Mouse (Mus musculus) embryo, embryonic 10 days (tissue): ENCODE data around the gene Slc30a7.

Source experiments
- DNase-seq: peaks from one replicate; pipeline ENCODE4 v3.0.0-alpha.2; 2015; ENCODE audit warnings: low spot score

Gene Slc30a7

DNA sequence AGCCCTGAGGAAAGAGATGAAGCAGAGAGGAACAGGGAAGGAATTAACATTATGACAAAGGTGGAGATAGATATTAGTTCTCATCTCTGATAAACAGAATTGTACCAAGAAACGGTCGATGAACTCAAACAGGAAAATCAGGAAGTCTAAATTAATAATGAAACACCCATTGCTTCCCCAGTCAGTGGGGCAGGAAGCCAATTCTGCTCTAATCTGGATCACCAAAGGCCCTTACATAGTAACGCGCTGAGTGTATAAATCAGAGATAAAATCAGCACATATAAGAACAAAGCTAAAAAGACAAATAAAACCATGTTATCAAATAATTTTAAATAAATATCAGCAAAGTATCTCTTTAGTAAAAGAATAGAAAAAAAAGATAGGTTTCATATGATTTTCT, 15.1 kb downstream of the Slc30a7 start:
- DNase-seq = no peak

DNA sequence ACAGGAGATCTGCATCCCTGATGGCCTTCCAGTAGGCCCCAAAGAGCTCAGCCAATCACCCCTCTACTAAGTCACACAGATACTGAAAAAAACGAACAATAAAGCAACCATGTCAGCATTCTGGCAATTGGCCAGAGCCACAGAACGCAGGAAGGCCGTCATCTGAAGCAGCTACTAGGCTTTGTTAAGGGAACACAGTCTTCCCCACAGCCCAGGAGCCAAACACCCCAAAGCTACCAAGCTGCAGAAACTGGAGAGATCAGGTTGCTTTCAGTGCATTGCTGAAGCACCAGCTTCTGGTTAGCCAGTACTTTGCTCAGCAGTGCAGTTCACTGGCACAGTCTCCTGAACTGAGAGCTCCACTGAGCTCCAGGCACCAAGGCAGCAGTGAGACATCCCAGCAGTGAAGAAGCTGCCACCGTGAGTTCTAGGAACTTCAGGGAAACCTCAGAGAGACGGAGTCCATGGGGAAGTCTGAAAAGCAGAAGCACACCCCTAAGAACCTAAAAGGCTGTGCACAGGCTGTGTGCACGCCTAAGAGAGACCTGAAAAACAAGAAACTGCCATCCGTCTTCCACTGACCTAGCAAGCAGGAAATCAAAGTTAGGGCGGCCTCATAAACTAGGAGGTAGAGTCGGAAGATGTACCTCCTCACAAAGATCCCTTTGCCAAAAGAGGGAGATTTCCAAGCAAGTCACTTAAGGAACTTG, 21.9 kb downstream of the Slc30a7 start:
- DNase-seq = no peak

DNA sequence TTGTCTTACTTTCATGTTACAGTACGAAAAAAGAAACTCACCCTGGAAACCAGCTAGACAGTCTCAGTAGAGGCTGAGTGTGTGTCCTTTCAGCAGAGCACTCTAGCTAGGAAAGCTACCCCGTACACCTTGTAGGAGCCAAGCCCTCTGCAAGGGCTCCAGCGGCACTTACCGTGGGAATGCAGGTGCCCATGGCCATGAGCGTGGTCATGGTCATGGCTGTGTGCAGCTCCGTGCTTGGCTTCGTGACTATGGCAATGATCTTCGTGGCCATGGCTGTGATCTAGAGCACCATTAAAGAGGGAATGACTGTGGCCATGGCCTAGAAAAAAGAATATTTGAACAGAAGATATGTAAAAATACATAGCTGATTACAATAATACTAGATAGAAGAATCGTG, 22.6 kb downstream of the Slc30a7 start:
- DNase-seq = no peak

DNA sequence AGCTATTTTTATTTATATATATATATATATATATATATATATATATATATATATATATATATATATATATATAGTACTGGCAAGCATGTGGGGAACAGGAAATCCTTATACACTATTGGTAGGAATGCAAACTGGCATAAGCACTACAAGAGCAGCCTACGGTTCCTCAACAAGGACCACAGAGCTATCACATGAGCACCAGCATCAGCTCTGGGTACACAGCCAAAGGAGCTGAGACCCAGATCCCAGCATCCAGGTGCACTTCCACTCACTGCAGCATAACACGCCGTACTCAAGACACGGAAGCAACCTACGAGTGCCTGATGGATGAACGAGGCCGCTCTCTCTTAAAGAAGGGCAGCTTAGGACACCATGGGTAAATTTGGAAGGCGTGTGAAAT, 24.0 kb downstream of the Slc30a7 start:
- no peak for DNase-seq

DNA sequence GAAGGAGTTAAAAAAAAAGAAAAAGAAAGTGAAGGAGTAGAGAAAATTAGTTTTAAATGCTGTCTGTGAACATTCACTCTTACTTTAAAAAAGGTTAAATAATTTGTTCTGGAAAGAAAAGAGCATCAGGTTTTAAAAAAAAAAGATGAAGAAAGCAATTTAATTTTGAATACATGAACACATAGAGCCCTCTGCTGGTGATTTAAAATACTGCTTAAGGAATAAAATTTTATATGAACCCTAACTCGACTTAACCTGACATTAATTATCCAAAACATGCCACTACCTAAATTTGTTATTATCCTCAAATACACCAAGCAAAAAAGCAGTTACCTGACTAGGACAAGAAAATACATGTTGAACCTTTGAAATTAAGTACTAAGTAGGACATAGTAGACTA, 28.2 kb downstream of the Slc30a7 start:
- DNase-seq = no peak

DNA sequence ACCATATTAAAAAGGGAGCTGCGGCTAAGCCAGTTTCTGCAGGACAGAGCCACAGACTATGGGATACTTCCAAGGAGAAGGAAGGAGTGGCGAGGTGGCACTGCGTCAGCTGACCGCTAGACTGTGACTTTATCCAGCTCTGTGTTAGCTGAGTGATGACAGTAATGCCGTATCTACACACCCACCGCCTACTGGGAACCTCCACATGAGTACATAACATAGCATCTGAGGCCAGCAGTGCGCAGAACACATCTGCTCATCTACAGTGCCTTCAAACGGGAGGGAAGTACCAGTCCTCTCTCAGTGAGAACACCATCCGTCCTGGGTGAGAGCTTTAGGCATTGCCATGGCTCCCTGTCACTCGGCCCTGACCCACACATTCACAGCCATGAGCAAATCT, 32.2 kb downstream of the Slc30a7 start:
- no peak for DNase-seq

DNA sequence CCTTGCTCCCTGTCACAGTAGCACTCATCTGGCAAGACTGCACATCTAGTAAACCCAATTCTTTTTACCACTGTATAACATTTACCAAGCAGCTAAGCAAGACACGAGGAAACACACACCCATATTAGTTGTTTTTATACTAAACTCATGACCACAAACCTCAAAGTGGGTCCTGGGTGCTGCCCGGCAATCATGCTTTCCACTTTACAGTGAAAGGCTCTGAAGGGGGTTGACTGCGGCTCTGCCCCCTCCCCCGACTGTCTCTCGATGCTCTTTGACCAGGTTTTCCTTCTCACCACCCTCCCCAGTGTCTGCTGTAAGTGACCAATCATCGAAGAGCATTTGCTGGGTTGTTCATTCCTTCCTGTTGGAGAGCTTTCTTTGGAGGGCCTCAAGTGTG, 33.0 kb downstream of the Slc30a7 start:
- no peak for DNase-seq

DNA sequence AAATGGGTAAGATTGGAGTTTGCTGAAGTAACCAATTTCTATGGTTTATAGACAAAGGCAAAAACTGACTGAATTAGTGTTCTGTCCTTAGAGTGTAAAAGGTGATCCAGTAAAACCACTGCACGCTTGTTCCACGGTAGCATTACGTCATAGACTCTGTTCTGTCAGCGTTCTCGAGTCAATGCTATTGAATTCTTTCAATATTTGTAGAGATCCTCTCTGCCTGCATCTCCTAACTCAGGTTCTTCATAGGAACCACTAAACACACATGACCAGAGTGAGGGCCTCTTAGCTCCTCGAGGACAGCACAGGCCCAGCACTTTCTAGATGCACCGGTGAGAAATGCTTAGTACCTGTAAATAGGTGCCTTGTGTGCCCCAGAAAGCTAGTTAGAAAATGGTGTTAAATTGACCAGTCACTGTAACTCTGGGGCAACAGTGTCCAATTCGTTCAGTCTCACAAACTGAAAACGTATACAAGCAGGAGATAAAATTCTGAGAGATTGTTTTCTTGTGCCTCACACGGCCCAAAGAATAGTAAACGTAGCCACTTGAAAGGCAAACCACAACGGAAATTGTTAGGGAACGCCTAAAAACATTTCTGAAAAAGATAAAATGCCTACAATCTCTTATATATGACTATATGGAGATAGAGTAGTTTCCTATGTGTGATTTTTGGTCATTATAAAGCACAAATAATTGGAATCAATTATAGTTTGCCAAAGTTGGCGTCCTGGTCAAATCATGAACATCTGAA, 35.1 kb downstream of the Slc30a7 start:
- no peak for DNase-seq

DNA sequence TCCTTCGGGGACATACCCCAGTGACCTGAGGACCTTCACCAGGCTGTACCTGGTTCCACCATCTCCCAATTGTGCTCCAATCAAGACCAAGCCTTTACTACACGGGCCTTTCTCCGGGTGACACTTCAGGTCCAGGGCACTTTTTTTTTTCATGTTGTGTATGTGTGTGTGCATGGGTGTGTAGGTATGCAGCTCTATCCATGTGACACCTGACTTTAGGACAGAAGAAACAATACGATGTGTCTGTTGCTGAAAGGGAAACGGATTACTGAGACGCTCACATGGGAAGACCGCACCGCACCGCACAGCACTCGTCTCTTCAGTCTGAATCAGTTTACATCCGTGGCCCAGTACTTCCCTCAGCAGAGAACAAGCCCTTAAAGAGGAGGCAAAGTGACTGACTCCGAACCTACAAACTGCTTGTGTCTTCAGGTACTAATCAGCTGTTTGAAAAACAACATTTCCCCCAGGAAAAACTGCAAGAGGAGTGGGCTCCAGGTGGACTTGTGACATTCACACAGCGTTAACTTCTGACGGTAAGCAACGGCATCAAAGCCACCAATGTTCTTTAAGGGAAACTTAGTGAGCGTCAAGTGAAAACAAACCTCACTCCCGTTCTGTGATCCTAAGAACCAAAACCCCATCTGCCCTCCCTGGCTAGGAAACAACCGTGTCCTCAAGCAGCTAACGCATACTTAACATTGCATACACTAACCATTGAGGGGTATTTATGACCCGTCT, 36.0 kb downstream of the Slc30a7 start:
- DNase-seq = no peak

DNA sequence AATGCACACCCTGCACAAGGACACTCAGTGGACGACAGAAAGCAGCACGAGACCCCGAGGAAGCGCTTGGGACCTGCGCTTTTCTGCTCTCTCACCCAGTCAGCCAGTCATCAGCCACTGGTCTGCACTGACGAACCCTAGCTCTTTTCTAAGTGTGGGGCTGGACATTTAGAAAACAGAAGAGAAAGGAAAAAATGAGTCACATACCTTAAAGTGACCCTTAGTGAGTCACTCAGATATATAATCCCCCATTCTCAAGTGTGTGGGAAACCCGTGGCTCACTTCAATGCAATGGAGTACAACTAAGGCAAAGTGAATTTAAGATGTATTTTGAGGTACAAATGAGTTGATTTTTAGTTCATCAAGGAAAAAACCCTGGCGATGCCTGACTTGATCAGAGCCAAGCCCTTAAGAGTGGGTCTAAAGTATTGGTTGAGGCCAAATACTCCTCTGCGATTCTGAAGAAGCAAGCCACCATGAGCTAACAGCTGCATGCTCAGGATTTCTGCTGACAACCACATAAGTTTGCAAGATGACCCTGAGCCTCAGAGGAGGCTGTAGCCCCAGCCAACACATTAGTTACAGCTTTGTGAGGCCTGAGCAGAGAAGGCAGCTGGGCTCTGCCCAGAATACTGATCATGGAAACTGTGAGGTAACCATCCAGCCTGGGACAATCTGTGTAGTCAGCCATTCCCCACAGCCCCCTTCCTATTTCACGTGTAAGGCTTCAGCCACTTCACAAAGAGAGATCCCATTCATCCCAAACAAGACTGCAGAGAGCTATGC, 38.3 kb downstream of the Slc30a7 start:
- DNase-seq = no peak

DNA sequence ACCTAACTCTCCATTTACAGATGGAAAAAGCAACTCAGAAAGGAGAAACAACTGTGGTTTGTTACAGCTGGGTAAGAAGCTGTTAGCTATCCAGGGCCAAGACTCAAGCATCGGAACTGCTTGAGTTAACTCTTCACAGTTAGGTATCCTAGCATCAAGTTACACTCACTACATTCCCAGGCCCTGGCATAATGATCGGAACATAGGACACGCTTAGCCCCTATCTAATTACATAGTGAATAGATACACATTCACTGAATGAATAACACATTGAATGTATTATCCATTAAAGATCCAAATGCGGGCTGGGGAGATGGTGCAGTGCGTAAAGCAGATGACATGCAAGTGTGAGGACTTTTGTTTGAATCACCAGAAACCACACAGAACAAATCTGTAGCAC, 43.1 kb downstream of the Slc30a7 start:
- DNase-seq = no peak

DNA sequence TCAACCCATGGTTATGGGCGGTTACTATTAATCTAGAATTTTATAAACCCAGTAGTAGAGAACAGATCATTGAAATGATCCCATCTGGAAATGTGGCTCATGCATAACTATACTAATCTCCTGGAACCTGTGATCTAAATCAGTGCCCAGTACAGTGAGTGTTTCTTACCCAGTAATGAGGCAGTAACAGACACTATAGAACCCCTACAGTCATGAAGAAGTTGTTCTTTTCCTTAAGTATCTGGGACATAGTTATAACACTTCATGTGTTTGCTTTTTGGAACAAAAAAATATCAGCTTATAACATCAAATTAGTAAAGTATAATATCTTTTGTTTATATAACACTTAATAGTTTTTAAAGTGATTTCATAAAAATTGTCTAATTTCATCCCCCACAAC, 43.6 kb downstream of the Slc30a7 start:
- no peak for DNase-seq

DNA sequence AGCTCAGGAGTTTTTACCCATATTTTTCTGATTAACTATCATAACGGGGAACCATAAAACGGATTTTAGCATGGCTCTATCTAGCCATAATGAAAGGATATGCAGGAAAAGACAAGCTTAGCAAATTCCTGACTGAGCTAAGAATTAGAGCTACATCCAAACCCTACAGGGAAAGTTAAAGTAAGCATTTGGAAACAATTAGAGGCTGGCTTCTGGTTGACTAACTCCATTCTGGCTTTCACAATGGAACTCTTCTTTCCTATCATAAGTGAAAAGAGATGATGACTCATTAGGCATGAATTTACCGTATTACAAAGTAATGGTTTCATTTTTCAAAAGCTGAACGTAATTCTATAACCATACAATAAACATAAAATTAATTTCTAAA, 45.2 kb downstream of the Slc30a7 start:
- no peak for DNase-seq

DNA sequence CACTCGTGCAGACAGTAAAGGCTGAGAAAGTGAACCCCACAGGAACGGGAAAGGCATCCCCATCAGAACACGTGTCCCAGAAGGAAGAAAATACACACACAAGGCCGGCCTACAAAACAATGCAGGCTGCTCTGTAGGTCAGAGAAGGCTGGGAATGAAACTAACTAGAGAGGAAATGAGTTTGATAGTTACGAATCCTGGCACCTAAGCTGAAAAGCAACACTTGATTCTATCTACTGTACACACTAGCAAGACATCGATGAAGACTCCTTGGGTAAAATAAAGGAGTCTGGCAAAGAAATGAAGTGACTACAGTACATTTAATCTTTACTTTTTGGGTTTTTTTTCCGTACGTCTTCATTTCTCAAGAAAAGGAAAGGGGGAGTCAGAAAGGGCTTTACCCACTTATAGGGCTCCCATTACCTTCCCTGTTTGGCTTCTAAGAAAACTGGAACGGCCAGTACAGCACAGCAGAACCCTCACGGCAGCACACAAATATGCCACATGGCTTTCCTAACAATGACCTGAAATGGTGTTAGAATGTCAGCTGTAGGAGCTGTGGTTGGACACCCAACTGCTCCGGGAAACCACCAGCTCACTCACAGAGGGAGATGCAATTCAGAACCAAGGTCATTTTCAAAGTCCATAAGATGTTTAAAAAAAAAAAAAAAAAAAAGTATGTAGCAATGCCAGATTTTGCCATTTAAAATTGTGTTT, 45.7 kb downstream of the Slc30a7 start:
- DNase-seq = no peak

DNA sequence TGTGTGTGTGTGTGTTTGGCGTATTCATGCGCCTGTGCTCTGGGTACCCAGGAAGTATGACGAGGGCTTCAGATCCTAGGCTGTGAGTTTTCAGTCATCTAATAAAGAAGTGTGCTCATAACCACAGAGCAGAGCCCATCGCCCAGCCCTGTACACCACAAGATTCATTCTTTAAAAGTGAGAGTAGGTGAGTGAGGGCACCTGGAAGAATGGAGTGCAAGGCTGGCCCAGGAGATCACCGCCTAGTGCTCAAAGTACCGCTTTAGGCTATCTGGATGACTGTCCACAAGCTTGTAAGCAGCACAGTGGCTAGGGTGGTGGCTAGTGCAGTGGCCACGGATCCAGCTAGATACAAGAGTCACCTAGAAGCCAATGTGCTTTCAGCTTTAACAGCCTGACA, 50.0 kb downstream of the Slc30a7 start:
- no peak for DNase-seq

DNA sequence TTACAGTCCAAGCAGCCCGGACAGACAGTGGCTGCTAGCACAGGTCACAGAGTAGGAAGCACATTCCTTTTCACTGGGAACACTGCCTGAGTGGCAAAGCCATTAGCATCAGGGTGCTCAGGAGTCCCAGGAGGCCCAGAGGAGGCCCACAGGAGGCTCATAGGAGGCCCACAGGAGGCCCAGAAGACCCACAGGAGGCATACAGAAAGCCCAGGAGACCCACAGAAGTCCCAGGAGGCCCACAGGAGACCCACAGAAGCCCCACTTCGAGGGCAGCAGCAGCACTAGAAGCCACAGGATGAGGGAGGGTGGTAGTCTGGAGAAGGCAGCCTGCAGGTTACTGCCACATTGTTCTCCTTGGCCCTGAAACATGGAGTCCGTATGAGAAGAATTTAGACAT, 54.1 kb downstream of the Slc30a7 start:
- no peak for DNase-seq

DNA sequence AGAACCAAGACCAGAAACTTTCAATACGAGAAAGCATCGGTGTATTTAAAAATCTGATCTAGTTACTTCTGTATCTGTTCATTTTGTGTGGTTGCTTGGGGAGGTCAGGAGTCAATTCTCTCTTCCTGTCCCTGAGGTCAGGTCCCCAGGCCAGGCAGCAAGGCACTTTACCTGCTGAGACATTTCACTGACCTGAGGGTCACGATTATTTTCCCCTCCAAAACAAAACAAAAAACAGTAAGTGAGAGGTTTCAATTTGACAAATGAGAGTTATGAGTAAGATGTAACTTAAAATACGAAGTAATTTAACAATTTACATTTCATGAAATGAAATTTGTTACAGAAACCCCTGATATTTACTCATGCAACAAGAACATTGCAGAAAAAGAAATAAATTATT, 54.9 kb downstream of the Slc30a7 start:
- no peak for DNase-seq

DNA sequence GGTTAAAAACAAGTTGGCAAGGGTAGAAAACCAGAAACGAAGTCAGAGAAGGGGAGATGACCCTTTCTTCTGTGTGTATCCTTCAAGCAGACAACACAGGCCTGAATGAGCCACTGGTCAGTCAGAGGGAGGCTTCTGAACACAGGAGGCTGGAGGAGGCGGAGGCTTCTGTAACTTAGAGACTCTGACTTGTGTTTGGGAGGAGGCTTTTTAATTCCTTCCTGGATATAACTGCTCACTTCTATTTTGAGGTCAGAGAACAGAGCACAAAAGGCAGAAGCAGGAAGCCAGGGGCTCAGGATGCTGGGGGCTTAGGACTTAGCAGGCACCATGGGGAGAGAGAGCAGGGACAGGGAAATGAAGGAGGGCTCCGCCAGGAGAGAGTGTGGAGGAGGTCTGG, 56.0 kb downstream of the Slc30a7 start:
- no peak for DNase-seq

DNA sequence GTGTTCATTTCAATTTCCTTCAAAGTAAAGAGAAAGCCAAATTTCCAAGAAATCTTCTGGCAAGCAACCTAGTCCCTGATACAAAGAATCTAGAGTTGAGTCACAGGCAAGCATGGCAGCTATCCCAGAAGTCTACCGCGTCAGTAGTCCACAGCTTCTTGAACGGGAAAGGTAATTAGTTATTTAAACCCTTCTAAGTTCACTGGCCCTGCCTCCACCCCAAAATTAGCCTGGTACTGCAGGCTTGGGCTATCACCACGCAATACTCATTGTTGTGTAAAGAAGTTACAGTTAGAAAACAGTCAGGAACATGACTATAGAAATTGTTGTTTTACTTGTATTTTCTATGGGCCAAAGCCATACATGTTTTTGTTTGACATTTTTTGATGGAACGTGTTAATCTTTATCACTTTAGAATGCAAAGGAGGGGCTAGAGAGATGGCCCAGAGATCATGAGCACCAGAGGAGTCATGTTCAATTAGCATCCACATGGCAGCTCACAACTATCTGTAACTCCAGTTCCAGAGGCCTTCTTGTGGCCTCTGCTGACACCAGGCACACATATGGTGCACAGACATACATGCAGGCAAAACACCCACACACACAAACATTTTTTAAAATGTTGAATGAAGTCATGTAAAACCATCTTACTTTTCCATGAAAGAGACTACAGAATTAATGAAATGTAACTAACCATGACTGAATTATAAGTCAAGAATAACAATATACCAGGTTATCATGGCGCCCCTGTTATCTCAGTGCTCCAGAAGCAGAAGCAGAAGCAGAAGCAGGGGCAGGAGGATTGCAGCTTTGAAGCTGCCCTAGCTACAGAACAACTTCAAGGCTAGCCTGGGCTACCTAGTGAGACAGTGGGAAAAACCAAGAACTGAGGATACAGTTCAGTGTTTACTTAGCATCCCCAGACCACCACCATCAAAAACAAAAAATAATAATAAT, 57.0 kb downstream of the Slc30a7 start:
- DNase-seq = no peak

DNA sequence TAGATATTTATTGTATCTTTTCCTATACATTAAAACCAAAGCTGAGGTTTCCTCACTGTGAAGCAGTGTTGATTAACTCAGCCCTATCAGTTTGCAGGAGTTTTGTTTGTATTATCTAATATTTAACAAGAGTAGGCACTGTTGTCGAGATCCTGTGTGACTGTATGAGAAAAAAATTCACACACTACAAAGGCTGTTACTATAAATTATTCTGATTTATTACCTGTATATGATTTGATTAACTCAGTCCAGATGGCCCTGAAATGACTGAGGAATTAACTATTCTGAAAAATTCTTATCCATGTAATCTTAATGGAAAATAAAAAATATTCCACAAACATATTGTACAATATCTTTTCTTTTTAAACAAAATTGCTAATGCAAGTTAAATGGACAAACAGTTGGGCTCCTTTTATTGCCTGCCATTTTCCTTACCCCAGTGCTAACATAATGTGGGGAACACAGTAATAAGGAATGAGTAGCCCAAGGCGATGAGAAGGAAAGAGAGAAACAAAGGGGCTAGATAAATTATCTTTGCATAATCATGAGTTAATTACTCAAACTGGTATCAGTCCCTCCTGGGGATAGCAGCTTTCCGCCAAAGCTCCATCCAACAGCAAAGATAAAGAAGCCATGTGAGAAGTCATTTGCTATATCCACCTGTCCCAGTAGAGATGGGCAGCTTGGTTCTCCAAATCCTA, 57.8 kb downstream of the Slc30a7 start:
- DNase-seq = no peak
